Mouse (Mus musculus) thymus, adult 2 months (tissue): ENCODE measurements around the gene Pogk.

ENCODE experiments used
- CTCF ChIP-seq: fragments of 200-500 bp; IDR thresholded peaks from 2 replicates; pipeline ENCODE4 v1.5.1; 2012; ENCODE audit warnings: mild to moderate bottlenecking, control low read depth, low read length, moderate library complexity, borderline replicate concordance; ENCODE audit not compliant: control insufficient read depth, poor library complexity, insufficient read depth; ENCODE audit errors: extremely low read depth
- POLR2A ChIP-seq: fragments of 200-500 bp; IDR thresholded peaks from 2 replicates; pipeline ENCODE4 v1.6.1; 2012; ENCODE audit warnings: mild to moderate bottlenecking, low read length, control low read depth, moderate library complexity; ENCODE audit not compliant: control insufficient read depth, poor library complexity, insufficient read depth; ENCODE audit errors: extremely low read depth

GRCm38 (mm10) chr1:166344300-166345077, 65.2 kb downstream of the Pogk start:
- no peak for TF ChIP-seq POLR2A
- no peak for TF ChIP-seq CTCF
